Mouse (Mus musculus) gastrocnemius, postnatal 14 days (tissue): Measurements from ENCODE around the gene Tdrd3. TPM values are rescaled to one million over a fixed set of nuclear protein-coding genes. Genes with fewer than 3 reads are reported as not detected.

ENCODE experiments used
- DNase-seq: peaks from one replicate; pipeline ENCODE4 v3.0.0; 2021; ENCODE audit warnings: mixed read lengths
- intact Hi-C: fragments of 180-260 bp; cut with DNase I; formaldehyde crosslinking; loops from one replicate; pipeline ENCODE4 v1.15.1; 2025; ENCODE audit warnings: low total_unique reads
- long read RNA-seq, 2 experiments: library from polyadenylated mRNA; stranded (forward); transcript quantifications; one replicate each; pipeline ENCODE4 v2.0.0; 2021
- total RNA-seq, 2 experiments: library from RNA; stranded (reverse); gene quantifications; 2 replicates each; pipeline ENCODE4 v1.2.3; 2021

Tdrd3 gene
- 10 to 100 TPM; 18.5 to 23.3 TPM for total RNA-seq
- long read RNA-seq, experiment 1, transcript Tdrd3-202 (14 exons, 2,657 nt) = major isoform, 8 of 19 reads
- long read RNA-seq, experiment 1, partial matches to known transcripts = 0 of 19 reads
- long read RNA-seq, experiment 1, other reads (novel, unspliced or antisense) = 10 of 19 reads
- long read RNA-seq, experiment 2, full-length matches to known transcripts = 11 of 24 reads
- long read RNA-seq, experiment 2, partial matches to known transcripts = 0 of 24 reads
- long read RNA-seq, experiment 2, other reads (novel, unspliced or antisense) = 13 of 24 reads

GRCm38 (mm10) chr14:87415808-87416721 lies at the start of gene Tdrd3:
TSS of gene Tdrd3 (plus strand) at chr14:87416639.
- peak; percentile 95 for DNase-seq
- intact Hi-C loops = no loop called here

GRCm38 (mm10) chr14:87367169-87367568 lies 49.3 kb upstream of the Tdrd3 start:
- intact Hi-C loops = no loop called here
- no peak for DNase-seq

DNA sequence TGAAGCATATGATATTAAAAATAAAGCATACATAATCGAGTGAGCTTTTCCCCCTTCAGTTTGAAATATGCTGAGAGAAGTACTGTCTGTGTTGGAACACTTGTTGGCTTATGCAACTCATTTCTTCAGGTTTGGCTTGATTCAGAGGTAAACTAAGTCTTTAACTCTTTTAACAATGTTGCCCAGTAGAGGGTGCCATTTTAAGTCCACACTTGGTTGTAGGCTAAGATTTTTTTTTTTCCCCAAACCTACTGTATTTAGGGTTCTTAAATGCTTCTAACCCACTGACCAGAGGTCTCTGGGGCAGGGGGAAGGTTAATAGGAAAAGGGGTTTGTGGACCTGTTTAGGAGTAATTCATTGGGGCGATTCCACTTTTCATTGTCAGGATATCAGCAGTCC lies 33.4 kb upstream of the Tdrd3 start:
- DNase-seq = no peak
- intact Hi-C loops = no loop called here

DNA sequence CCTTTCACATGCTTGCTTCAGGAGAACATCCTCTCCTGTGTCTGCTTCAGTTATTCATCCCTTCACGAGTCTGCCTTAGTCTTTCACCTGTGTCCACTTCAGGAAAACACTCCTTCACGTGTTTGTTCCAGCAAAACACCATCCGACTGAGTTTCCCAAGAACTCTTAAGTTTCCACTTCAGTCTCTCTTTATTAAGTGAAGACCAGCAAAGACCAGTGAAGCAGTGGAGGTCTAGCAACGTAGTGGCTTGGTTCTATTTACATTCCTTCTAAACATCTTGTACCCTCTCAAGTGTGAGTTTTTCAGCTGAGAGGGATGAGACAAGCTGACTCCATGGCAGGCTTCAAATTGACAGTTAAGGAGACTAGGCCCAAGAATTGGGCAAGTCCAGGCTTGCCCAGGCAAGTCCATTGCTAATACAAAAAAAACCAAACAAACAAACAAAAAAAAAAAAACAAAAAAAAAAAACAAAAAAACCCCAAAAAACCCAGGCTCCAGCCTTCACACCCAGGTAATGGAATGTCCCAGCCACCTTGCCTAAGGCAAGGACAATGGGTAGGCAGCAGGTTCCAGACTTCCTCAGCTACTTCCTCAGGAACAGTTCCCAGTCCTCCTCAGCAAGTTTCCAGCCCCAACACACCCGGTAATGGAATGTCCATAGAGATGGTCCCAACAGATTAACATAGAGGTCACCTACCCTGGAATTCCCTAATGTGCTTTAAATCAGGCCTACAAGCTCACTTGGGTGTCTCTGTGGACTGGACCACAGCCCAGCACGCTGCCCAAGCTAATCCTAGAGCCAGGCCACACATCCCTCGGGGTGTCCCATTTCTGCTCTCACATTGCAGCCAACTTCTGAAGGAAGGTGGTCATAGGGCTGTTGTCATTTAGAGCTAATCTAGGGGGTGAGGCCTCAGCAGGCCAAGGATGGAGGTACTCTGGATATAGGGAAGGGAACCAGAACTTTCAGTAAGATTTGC lies 31.9 kb upstream of the Tdrd3 start:
- DNase-seq = no peak

GRCm38 (mm10) chr14:87393096-87393495 lies 23.3 kb upstream of the Tdrd3 start:
- intact Hi-C loops = no loop called here
- DNase-seq = no peak

More for the DNA sequence above, 31.9 kb upstream of the Tdrd3 start:
- intact Hi-C loops = no loop called here

DNA sequence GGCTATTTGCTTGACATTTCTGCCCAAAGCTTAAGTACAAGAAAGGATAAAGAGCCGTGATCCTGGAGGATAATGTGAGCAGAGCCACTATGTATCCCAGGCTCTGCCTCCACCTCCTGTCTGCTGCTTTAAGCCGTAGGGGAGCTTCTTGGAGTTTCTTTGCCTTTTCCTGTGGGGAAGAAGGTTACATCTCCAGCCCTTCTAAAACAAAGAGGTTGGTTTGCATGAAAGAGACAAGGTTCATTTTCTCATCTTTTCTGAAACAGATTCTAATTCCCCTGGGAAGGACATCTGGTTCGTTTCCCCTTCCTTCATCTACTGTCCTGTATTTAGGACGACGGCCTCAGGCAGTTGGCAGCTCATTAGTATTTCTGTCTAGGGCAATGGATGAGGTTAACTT lies 19.8 kb upstream of the Tdrd3 start:
- DNase-seq = no peak
- intact Hi-C loops = no loop called here

DNA sequence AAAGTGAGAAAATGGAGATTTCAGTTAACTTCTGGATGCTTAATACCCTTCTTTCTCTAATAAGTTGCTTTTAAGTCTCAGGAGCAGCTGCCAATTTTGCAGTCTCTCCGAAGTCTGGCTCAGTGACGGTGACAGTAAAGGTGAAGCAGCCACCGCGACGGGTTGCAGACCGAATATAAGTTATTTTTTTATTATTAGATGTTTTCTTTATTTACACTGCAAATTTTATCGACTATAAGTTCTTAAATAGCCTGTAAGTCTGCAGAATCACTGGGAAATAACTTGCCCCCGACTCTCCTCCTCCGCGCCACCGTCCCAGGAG lies 992 bp upstream of the Tdrd3 start:
- intact Hi-C loops = no loop called here
- DNase-seq = no peak

- intact Hi-C loops = no loop called here
- peak; percentile 60 for DNase-seq
Measured at GRCm38 (mm10) chr14:87416755-87417690, 584 bp downstream of the Tdrd3 start.

GRCm38 (mm10) chr14:87417691-87418070 lies 1.2 kb downstream of the Tdrd3 start:
- no peak for DNase-seq
- intact Hi-C loops = no loop called here

GRCm38 (mm10) chr14:87419740-87420139 lies 3.3 kb downstream of the Tdrd3 start:
- intact Hi-C loops = no loop called here
- DNase-seq = no peak

- intact Hi-C loops = no loop called here
- no peak for DNase-seq
Measured at GRCm38 (mm10) chr14:87420576-87420975, 4.1 kb downstream of the Tdrd3 start.

- no peak for DNase-seq
- intact Hi-C loops = no loop called here
Measured at GRCm38 (mm10) chr14:87422432-87422831, 6.0 kb downstream of the Tdrd3 start.

GRCm38 (mm10) chr14:87426297-87426922 lies 10.0 kb downstream of the Tdrd3 start:
- intact Hi-C loops = no loop called here
- DNase-seq = no peak

DNA sequence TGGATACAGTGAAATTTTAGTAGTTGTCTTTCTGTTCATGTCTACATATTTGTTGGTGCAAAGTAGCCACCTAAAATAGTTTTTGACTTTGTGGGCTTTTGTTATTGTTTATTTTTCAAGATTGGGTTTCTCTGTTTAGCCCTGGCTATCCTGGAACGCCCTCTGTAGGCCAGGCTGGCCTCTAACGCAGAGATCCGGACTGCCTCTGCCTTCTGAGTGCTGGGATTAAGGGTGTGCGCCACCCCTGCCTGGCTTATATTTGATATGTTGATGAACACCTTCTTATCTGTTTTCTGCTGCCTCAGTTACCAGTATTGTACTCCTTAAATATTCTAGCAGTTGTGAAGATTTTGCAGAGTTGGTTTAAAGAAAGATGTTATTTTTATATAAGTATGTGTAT lies 10.6 kb downstream of the Tdrd3 start:
- no peak for DNase-seq
- intact Hi-C loops = no loop called here

DNA sequence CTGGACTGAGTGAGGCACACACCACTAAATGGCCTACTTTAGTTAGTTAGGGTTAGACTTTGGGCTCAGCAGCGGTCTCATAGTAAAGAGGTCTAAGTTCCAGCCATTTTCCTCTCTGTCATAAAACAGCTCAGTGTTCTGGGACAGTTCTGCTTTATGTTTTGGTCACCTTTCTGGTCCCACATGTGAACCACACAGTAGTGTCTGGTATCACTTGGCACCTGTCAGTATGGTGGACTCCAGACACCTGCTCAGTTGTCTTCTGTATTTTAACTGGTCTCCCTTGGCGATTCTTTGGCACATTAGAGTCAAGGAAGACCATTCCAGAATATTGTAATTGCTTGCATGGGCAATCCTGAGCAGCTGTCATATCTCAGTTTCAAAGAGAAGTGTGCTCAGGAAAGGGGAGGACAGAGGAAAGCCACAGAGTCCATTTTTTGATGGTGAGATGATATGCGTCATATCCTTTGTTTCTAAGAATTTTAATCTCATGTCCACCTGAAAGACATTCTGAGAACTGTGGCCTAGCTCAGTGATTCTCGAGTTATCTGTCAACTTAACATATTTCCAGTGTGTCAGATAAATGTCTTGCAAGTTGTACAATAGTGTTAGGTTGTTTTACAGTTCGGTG lies 11.3 kb downstream of the Tdrd3 start:
- no peak for DNase-seq
- intact Hi-C loops = no loop called here

GRCm38 (mm10) chr14:87433390-87433915 lies 17.0 kb downstream of the Tdrd3 start:
- intact Hi-C loops = no loop called here
- no peak for DNase-seq

- intact Hi-C loops = no loop called here
Measured at GRCm38 (mm10) chr14:87435382-87435781, 18.9 kb downstream of the Tdrd3 start.

GRCm38 (mm10) chr14:87439721-87440120 lies 23.3 kb downstream of the Tdrd3 start:
- intact Hi-C loops = no loop called here
- no peak for DNase-seq

More at GRCm38 (mm10) chr14:87435382-87435781, 18.9 kb downstream of the Tdrd3 start:
- DNase-seq = no peak
